Mouse (Mus musculus): Measurements from ENCODE around the gene Spata17.

DNA sequence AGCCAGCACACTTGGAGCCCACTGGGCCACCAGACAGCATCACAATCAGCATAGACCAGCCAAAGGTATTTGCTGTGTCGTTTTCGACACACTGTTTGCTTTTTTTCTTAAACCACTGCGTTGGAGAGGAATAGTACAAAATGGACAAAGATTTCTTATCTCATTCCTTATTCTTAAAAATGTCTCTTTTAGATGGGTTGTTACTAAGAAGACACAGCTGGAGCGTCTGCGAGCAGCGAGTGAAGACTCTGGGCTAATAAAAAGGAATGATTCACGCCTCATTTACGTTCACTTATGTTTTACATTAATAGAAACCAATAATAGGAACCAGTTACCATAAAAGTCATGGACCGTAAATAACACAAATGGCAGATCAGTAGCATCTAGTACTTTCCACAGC is 101.5 kb downstream of the Spata17 start:
- TF ChIP-seq CTCF (conservative IDR thresholded peaks at IDR 0.05; ENCODE audit: low read length) (no peak), NANOG (IDR thresholded peaks at IDR 0.05; ENCODE audit: borderline replicate concordance, low read length) (no peak), POU5F1 (IDR thresholded peaks at IDR 0.05; ENCODE audit: borderline replicate concordance, low read length) (no peak)

Measured in E14TG2a.4 (cell line).